Mouse (Mus musculus) brown adipose tissue, adult 24 weeks (tissue): ENCODE data around the gene Med27. TPM values are rescaled to one million over a fixed set of nuclear protein-coding genes. Genes with fewer than 3 reads are reported as not detected.

Source experiments
- H3K27ac ChIP-seq: fragments of 200-500 bp; replicated peaks from 2 replicates; pipeline ENCODE4 v1.5.1; 2012; ENCODE audit warnings: low read depth, mild to moderate bottlenecking, low read length
- H3K4me1 ChIP-seq: fragments of 200-500 bp; 2 replicates; pipeline ENCODE4 v1.6.1; 2012; ENCODE audit warnings: low read length, mixed read lengths; ENCODE audit not compliant: control insufficient read depth, insufficient read depth, insufficient read length
- H3K4me3 ChIP-seq: fragments of 200-500 bp; 2 replicates; pipeline ENCODE4 v1.5.1; 2012; ENCODE audit warnings: low read depth, mild to moderate bottlenecking, low read length, moderate library complexity; ENCODE audit not compliant: insufficient read depth
- polyA plus RNA-seq: library from polyadenylated mRNA; stranded (reverse); fragments of >200 nt; gene quantifications from 2 replicates; pipeline ENCODE4 v1.2.4, GENCODE M21; 2012; ENCODE audit not compliant: missing spikeins, insufficient read depth, insufficient read length

Gene Med27
- polyA plus RNA-seq, 1 experiment, result 8.2 TPM

DNA sequence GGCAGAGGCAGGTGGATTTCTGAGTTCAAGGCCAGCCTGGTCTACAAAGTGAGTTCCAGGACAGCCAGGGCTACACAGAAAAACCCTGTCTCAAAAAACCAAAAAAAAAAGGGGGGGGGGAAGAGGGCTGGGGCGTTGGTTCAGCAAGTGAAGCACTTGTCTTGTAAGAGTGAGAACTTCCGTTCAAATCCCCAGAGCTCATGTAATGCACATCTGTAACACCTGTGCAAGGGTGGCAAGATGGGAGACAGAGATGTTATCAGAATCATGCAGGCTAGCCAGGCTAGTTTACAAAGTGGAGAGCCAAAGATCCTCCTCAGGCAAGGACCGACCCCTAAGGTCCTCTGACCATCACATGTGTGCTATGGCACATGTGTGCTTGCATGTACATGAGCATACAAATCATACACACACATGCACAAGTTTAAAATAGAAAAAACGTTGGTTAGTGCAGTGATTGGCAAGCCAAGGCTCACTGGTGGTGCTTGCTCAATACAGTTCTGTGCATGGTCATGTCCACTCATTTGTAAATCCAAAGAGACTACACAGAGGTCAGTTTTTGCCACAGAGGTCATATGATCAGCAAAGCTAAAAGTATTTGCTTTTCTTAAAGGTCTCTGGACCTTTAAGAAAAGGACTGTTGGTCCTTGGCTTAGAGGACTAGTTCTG, 91.4 kb downstream of the Med27 start:
- peaks cover 9% of the 10 kb centered on the region for H3K4me1 ChIP-seq
- no peak overlapping the region for H3K4me3 ChIP-seq
- H3K27ac ChIP-seq, result peak overlapping the region; percentile 62

DNA sequence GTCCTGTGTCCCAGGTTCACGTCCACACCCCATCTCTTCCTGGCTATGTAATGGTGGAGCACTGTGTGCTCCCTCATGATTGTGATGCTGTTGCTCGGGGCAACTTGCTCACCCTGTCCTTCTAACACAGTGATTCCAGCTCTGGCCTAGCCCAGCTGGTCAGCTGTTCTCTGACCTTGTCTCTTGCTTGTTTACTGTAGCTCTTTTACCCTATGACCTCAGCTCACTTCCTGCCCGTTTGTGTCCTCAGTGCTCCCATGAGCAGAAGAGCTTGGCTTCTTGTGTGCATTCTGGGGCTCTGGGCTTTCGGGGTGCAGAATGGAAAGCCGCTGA, 91.9 kb downstream of the Med27 start:
- Histone ChIP-seq H3K4me3 (no peak overlapping the region), H3K27ac (peak overlapping the region; percentile 62), H3K4me1 (peaks cover 9% of the 10 kb centered on the region)

DNA sequence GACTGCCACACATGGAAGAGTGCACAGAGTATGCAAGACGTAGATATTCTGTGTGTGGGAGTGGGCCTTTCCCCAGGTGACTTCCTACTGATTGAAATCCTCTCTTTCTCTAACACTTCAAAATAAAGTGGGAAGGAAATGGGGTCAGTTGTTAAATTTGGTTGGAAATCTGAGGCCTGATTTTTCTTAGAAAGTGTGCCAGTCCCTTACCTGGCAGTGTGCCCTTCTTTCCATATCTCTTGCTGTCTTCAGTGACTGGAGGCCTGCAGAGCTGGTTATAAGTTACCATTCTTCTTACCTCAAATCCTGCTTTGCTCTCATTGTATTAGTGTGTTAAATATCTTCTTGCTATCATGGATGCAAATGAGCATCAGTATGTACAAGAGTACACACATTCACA, 92.4 kb downstream of the Med27 start:
- Histone ChIP-seq H3K27ac (peak overlapping the region; percentile 62), H3K4me3 (no peak overlapping the region)

DNA sequence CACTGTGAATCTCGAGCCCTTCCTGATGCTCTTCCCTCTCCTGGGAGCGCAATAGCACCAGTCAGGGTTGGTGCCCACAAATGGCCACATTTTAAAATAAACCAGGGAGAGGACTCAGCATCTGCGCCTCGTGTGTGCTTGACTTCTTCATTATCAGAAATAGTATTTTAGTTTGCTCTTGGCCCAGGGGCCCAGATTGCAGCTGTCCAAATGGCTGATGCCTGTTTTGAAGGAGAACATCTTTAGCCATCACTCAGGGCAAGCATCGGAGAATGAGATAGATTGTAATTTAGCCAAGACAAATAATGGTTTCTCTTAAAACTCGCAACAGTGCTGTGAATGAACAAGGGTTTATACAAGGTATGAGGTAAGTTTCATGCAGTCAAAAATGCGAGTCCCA, 92.8 kb downstream of the Med27 start:
- Histone ChIP-seq H3K4me3 (no peak overlapping the region), H3K27ac (no peak overlapping the region), H3K4me1 (peaks cover 9% of the 10 kb centered on the region)

More for the DNA sequence above, 92.4 kb downstream of the Med27 start:
- H3K4me1 ChIP-seq, result peaks cover 9% of the 10 kb centered on the region

DNA sequence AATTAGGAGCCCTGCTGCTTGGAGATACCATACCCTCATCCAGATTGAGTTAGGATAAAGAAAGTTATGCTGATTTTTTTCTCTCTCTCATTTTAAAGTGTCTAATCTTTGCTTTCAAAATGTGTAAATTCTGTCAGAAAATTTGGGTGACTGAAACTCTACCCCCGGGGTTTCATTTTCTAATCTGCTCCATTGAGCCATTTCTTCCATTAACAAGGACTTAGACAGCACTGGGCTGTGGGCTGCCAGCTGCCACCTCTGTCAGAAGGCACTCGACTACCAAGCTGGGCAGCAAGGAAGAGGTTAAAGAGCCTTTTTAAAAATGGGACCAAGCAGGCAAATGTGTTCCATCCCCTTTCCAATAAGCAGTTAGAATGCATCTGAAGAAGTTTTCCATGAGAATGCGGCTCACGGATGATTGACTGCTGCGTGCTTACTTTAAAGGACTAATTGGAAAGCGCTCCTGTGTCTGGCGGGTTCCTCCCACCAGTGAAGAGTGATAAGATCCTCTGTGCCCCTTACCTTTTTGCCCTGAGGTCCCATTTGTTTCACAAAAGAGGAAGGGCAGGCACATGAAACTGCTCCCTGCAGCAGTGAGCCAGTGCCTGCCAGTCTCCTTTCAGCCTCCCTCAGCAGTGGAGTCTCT, 93.4 kb downstream of the Med27 start:
- no peak overlapping the region for H3K27ac ChIP-seq
- H3K4me3 ChIP-seq, result no peak overlapping the region
- H3K4me1 ChIP-seq, result peaks cover 9% of the 10 kb centered on the region

DNA sequence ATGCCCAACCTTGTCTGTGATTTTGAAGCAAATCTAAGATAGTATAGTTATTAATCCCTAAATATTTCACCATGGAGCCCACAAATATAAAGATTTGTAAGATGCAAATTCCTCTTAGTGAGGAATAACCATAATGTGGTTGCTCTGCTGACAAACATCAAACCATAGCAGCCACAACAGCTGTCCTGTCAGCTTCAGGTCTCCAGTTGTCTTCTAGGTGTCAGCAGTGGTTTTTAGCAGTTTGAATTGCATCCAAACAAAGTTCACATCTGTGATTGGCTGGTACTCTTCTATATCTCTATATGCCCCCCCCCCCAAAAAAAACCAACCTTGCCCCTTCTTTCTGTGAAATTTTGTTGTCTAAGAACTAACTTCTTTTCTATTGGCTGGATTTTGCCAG, 95.7 kb downstream of the Med27 start:
- no peak overlapping the region for H3K4me3 ChIP-seq
- peaks cover 9% of the 10 kb centered on the region for H3K4me1 ChIP-seq
- no peak overlapping the region for H3K27ac ChIP-seq

DNA sequence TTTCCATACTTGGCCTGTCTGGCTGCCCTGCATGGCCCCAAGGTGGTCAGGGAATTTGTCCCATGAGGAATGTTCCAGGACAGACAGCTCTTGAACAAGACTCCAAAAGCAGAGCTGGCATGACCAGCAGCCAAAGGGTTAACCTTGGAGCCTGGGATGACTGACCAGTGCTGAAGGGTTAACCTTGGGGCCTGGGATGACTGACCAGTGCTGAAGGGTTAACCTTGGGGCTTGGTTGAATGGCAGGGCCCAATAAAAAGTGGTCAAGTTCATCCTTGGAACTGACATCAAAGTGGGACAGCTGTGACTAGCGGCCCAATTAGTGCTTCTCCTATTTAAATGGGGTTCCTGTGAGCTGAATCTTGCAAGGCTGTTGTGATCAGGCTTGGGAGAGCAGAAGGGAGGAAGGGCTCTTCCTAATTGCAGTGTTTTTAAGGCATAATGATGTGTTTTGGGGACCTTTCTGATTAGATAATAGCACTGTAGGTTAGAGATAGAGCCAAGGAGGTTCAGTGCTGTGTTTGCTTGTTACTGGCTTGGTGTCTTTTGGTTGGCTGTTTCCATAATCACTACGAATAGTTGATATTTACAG, 97.1 kb downstream of the Med27 start:
- Histone ChIP-seq H3K4me1 (peaks cover 2% of the 10 kb centered on the region; the same call in 1 of the 2 replicates), H3K4me3 (no peak overlapping the region), H3K27ac (no peak overlapping the region)

DNA sequence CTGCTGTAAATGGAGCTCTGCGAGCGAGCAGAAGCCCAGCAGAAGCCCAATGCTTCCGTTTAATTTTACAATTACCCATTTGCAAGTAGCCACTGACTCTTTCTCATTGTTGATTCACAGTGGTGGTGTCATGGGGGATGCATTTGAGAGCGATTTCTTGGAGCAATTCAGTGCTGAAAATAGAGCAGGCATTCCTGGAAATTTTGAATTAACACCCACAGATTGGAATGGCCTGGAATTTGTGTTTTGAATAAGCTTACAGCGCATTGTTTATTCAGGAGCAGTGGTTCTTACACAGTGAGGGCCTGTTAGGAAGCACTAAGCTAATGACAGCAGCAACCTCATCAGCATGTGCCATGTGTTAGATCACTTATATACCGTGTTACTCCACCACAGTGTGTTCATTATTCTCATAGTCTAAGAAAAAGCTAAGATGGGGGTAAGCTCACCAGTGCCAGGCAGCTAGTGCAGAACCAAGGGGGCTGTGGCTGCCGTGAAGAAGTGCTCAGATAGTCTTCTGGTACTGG, 101.9 kb downstream of the Med27 start:
- H3K27ac ChIP-seq, result no peak overlapping the region
- H3K4me3 ChIP-seq, result no peak overlapping the region
- no peaks in the 10 kb centered on the region for H3K4me1 ChIP-seq

DNA sequence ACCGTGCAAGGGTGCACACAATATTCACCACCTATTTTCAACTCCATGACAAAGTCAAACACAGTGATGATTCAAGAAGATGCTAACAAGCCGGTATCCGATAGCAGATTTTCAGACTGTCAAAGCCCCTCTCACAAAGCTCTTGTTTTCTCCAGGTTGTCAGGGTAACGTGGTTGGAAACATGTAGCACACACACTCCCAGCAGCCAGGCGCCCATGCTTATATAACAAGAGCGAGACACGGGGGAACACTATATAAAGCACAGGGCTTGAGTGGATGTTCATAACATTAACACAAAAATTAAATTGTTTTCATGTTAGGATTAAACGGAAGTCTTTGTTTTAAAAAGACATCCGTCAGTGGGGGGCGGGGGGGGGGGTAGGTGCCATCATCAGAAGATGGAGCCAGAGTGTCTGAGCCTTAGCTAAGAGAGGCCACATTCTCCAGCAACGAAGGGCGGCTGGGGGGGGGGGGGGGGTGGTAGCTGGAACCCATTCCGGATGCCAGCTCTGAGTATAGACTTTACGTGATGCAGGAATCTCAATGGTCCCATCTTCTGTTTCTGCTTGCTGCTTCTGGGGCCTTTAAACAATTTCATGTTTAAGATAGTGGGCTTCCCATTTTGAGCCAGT, 104.9 kb downstream of the Med27 start:
- Histone ChIP-seq H3K4me3 (no peak overlapping the region), H3K4me1 (no peaks in the 10 kb centered on the region), H3K27ac (no peak overlapping the region)

DNA sequence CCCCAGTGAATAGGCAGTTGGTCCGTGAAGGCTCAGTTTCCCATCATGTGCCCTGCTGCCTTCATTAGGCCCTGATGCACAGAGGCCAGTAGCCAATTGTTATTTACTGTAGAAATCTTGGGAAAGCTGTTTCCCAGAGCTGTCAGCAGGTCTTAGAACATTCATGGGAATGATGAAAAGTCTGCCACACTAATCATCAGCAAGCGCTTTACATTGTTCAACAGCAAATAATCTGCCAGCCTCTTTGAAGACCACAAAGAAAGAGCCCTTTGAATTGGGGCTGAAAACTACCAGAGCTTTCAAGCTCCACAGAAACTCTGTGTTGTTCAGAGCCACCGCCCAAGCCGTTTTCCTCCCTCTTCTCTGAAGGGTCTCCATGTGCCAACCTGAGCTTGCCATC, 106.8 kb downstream of the Med27 start:
- H3K4me1 ChIP-seq, result no peaks in the 10 kb centered on the region
- H3K4me3 ChIP-seq, result no peak overlapping the region
- no peak overlapping the region for H3K27ac ChIP-seq

DNA sequence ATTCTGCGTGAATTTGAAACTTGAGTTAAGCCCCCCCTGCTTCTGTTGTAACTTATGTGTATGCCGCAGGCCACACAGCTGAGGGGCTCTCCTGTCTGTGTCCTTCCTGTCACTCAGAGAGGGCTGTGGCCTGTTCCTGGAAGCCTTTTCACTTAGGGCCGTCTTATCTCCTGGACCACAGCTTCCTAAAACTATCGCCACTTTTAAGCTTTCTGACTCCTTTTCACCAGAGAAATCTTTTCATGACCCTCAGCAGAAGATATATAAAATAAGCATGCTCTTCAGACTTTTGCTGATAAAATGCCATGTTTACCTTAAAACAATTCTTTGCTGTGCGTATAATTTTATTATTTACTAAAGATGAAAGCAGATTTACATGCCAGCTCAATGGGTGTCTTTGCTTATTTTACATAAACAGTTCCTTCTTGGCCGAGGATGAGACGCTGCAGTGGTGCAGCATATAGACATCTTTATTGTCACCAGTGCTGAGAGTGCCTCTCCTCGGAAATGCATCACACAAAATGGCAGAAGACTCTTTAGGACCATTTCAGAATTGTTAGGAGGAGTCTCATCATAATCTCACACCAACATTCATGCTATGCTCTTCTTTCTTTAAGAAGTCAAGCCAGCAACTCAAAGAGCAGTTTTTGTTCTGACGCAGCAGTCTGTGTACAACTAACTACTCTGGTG, 110.2 kb downstream of the Med27 start:
- Histone ChIP-seq H3K4me1 (peaks cover 4% of the 10 kb centered on the region), H3K4me3 (no peak overlapping the region), H3K27ac (no peak overlapping the region)

DNA sequence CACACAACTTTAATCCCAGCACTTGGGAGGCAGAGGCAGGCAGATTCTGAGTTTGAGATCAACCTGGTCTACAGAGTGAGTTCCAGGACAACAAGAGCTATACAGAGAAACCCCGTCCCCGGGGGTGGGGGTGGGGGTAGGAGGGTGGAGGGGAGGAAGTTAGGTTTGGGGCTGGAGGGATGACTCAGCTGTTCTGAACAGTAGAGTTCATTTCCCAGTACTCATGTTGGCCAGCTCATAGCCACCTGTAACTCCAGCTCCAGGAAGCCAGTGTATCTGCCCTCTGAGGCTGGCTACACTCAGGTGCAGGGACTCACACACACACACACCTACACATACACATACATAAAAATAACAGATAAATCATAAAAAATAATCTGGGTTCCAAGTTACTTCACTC, 111.1 kb downstream of the Med27 start:
- peaks cover 4% of the 10 kb centered on the region for H3K4me1 ChIP-seq
- no peak overlapping the region for H3K4me3 ChIP-seq
- no peak overlapping the region for H3K27ac ChIP-seq

DNA sequence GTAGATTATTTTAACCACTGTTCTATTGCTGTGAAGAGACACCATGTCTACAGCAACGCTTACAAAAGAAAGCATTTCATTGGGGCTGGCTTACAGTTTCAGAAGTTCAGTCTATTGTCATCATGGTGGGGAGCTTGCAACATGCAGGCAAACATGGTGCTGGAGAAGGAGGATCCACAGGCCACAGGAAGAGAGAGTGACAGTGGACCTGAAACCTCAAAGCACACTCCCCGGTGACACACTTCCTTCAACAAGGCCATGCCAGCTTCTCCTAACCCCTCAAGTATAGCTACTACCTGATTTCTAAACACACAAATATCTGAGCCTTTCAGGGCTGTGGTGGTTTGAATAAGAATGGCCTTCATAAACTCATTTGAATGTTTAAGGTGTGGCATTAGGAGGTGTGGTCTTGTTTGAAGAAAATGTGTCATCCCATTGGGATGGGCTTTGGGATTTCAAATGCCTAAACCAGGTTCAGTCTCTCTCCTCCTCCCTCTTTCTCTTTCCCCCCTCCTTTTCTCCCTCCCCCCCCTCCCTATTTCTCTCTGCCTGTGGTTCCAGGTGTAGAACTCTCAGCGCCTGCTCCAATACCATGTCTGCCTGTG, 111.8 kb downstream of the Med27 start:
- H3K27ac ChIP-seq, result no peak overlapping the region
- no peak overlapping the region for H3K4me3 ChIP-seq
- peaks cover 4% of the 10 kb centered on the region for H3K4me1 ChIP-seq

DNA sequence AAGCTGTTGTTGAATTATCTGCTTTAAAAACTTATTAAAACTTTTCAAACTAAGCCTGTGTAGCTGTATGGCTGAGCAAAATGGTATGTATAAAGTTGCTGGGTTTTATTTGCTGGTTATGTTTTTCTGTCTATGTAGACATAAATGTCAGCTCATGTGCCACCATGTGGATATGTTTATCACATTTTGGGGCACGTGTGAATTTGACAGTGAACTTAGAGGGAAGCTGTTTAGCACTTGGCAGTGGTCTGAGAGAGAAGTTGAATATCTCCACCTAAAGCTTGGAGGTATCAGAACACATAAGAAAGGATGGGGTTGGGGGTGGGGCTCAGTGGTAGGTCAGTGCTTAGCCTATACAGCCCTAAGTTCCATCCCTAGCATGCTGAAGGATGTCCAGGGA, 113.0 kb downstream of the Med27 start:
- no peak overlapping the region for H3K27ac ChIP-seq
- H3K4me3 ChIP-seq, result no peak overlapping the region
- H3K4me1 ChIP-seq, result peaks cover 4% of the 10 kb centered on the region

DNA sequence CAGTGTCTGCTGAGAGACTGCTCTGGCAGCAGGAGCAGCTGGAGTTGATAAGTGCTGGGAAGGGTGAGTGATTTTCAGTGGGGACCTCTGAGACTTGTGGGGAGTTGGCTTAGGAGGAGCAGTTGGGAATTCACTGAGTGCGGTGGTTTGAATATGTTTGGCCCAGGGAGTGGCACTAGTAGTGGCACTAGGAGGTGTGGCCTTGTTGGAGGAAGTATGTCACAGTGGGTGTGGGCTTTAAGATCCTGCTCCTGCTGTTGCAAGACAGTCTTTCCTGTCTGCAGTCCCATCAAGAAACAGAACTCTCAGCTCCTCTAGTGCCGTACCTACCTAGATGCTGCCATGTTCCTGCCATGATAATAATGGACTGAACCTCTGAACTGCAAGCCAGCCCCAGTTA, 115.2 kb downstream of the Med27 start:
- Histone ChIP-seq H3K4me3 (no peak overlapping the region), H3K4me1 (peaks cover 8% of the 10 kb centered on the region), H3K27ac (no peak overlapping the region)
